Mouse (Mus musculus) B cell, adult 67 days (primary cell): ENCODE measurements around the gene Gins2. TPM values are rescaled to one million over a fixed set of nuclear protein-coding genes. Genes with fewer than 3 reads are reported as not detected.

Experiments used
- total RNA-seq, 2 experiments: library from RNA; stranded (reverse); gene quantifications; 4 replicates each; pipeline ENCODE4 v1.2.4; 2023

The Gins2 gene
- total RNA-seq: 1 to 10 TPM; 3.9 to 4.8 TPM

GRCm38 (mm10) chr8:120588908-120589771 is at the start of gene Gins2:
TSS of gene Gins2 (minus strand) at chr8:120589304.

Other genes starting within 250 kb of the Gins2 start
- not detected for gene 1190005I06Rik, start 58.3 kb upstream of the Gins2 start, total RNA-seq
- gene Gm27021, start 78.8 kb upstream of the Gins2 start, total RNA-seq: not detected
- gene Cox4i1, start 78.9 kb upstream of the Gins2 start, total RNA-seq: 100 to 1,000 TPM; 389 to 443 TPM
- 10 to 100 TPM; 28.6 to 34.8 TPM for gene Emc8, start 79.3 kb upstream of the Gins2 start, total RNA-seq
- 100 to 1,000 TPM; 392 to 454 TPM for gene Irf8, start 147.1 kb upstream of the Gins2 start, total RNA-seq